Mouse (Mus musculus) CD4-positive helper T cell, adult 2 months (primary cell): ENCODE results near the gene Parn.

Experiments
- DNase-seq: peaks from one replicate; pipeline ENCODE4 v3.0.0-alpha.2; 2012; ENCODE audit warnings: low read depth, missing footprints, low spot score

Parn gene

GRCm38 (mm10) chr16:13628345-13628744 is 39.6 kb downstream of the Parn start:
- DNase-seq: no peak

- no peak for DNase-seq
Observed at GRCm38 (mm10) chr16:13621745-13622507, 46.0 kb downstream of the Parn start.

GRCm38 (mm10) chr16:13620194-13620593 is 47.8 kb downstream of the Parn start:
- DNase-seq: no peak

- DNase-seq: no peak
Observed at GRCm38 (mm10) chr16:13615276-13615675, 52.7 kb downstream of the Parn start.

GRCm38 (mm10) chr16:13612571-13612970 is 55.4 kb downstream of the Parn start:
- DNase-seq: no peak

- no peak for DNase-seq
Observed at GRCm38 (mm10) chr16:13612058-13612457, 55.9 kb downstream of the Parn start.

GRCm38 (mm10) chr16:13611399-13611798 is 56.6 kb downstream of the Parn start:
- no peak for DNase-seq

GRCm38 (mm10) chr16:13610951-13611381 is 57.0 kb downstream of the Parn start:
- no peak for DNase-seq

- DNase-seq: no peak
Observed at GRCm38 (mm10) chr16:13608705-13609085, 59.3 kb downstream of the Parn start.

- DNase-seq: no peak
Observed at GRCm38 (mm10) chr16:13607987-13608704, 59.8 kb downstream of the Parn start.

GRCm38 (mm10) chr16:13602779-13603178 is 65.2 kb downstream of the Parn start:
- DNase-seq: no peak

- DNase-seq: no peak
Observed at GRCm38 (mm10) chr16:13589049-13589408, 78.9 kb downstream of the Parn start.

GRCm38 (mm10) chr16:13588182-13589048 is 79.6 kb downstream of the Parn start:
- no peak for DNase-seq

GRCm38 (mm10) chr16:13585234-13585633 is 82.7 kb downstream of the Parn start:
- DNase-seq: no peak

GRCm38 (mm10) chr16:13580784-13581183 is 87.2 kb downstream of the Parn start:
- no peak for DNase-seq

GRCm38 (mm10) chr16:13580016-13580415 is 88.0 kb downstream of the Parn start:
- no peak for DNase-seq

GRCm38 (mm10) chr16:13575306-13575705 is 92.7 kb downstream of the Parn start:
- DNase-seq: no peak

GRCm38 (mm10) chr16:13568280-13568679 is 99.7 kb downstream of the Parn start:
- DNase-seq: no peak

- DNase-seq: no peak
Observed at GRCm38 (mm10) chr16:13567614-13568013, 100.4 kb downstream of the Parn start.

- DNase-seq: no peak
Observed at GRCm38 (mm10) chr16:13566351-13566750, 101.6 kb downstream of the Parn start.

- no peak for DNase-seq
Observed at GRCm38 (mm10) chr16:13565291-13565690, 102.7 kb downstream of the Parn start.

- DNase-seq: no peak
Observed at GRCm38 (mm10) chr16:13557784-13558183, 110.2 kb downstream of the Parn start.
